Mouse (Mus musculus): ENCODE data around the gene Nostrin. TPM values are rescaled to one million over a fixed set of nuclear protein-coding genes. Genes with fewer than 3 reads are reported as not detected.

Gene Nostrin
- 5.4 and 5.9 TPM in 2 replicates for polyA plus RNA-seq (2014; fragmentation: Nextera tagmentation; extraction: Ambion mirVana)

GRCm38 (mm10) chr2:69135661-69136576, at the start of gene Nostrin:
Gene Nostrin (plus strand): TSS chr2:69135800.
- Histone ChIP-seq H3K9ac (ENCODE audit: low read depth, low read length) (no peak within 1 kb of the TSS), H3K4me3 (ENCODE audit: low read length) (peak within 1 kb of the TSS; percentile 7), H3K27ac (ENCODE audit: low read depth, low read length) (peak within 1 kb of the TSS; percentile 43; the same call in 1 of the 2 replicates)

GRCm38 (mm10) chr2:69086505-69087260, 48.9 kb upstream of the Nostrin start:
- ATAC-seq (ENCODE audit: low FRiP score, low TSS enrichment), result no peak
- 84% methylated on average over 8 of the region's 8 CpGs for WGBS
- no peaks in the 10 kb centered on the region for H3K27me3 ChIP-seq (ENCODE audit: control insufficient read depth, insufficient read depth, low read length)
- no peak overlapping the region for H3K9ac ChIP-seq (ENCODE audit: low read depth, low read length)
- H3K4me3 ChIP-seq (ENCODE audit: low read length), result no peak overlapping the region
- no peaks in the 10 kb centered on the region for H3K4me1 ChIP-seq (ENCODE audit: control insufficient read depth, insufficient read depth, low read length)
- H3K4me2 ChIP-seq (replicated peaks; ENCODE audit: low read depth, low read length), result no peak overlapping the region
- H3K27ac ChIP-seq (ENCODE audit: low read depth, low read length), result no peak overlapping the region
- H3K36me3 ChIP-seq (ENCODE audit: control insufficient read depth, insufficient read depth, low read length), result no peaks in the 10 kb centered on the region
- H3K9me3 ChIP-seq (ENCODE audit: control insufficient read depth, low read length), result no peaks in the 10 kb centered on the region

More at GRCm38 (mm10) chr2:69135661-69136576, at the start of gene Nostrin:
- H3K4me1 ChIP-seq (ENCODE audit: control insufficient read depth, insufficient read depth, low read length), result peaks cover 13% of the 10 kb centered on the region
- peak within 1 kb of the TSS; percentile 1 for H3K4me2 ChIP-seq (replicated peaks; ENCODE audit: low read depth, low read length)
- ATAC-seq (ENCODE audit: low FRiP score, low TSS enrichment), result no peak
- H3K27me3 ChIP-seq (ENCODE audit: control insufficient read depth, insufficient read depth, low read length), result no peaks in the 10 kb centered on the region
- WGBS, result 54% methylated on average over 15 of the region's 15 CpGs
- H3K36me3 ChIP-seq (ENCODE audit: control insufficient read depth, insufficient read depth, low read length), result no peaks in the 10 kb centered on the region
- H3K9me3 ChIP-seq (ENCODE audit: control insufficient read depth, low read length), result no peaks in the 10 kb centered on the region

- H3K9me3 ChIP-seq (ENCODE audit: control insufficient read depth, low read length), result no peaks in the 10 kb centered on the region
- ATAC-seq (ENCODE audit: low FRiP score, low TSS enrichment), result no peak
- no peak overlapping the region for H3K4me2 ChIP-seq (replicated peaks; ENCODE audit: low read depth, low read length)
Observed at GRCm38 (mm10) chr2:69095836-69096235, 39.8 kb upstream of the Nostrin start.

GRCm38 (mm10) chr2:69096821-69097220, 38.8 kb upstream of the Nostrin start:
- H3K36me3 ChIP-seq (ENCODE audit: control insufficient read depth, insufficient read depth, low read length), result no peaks in the 10 kb centered on the region
- no peak overlapping the region for H3K4me3 ChIP-seq (ENCODE audit: low read length)
- H3K9me3 ChIP-seq (ENCODE audit: control insufficient read depth, low read length), result no peaks in the 10 kb centered on the region
- H3K27ac ChIP-seq (ENCODE audit: low read depth, low read length), result no peak overlapping the region
- 88% methylated on average over 4 of the region's 4 CpGs for WGBS
- H3K4me1 ChIP-seq (ENCODE audit: control insufficient read depth, insufficient read depth, low read length), result no peaks in the 10 kb centered on the region
- H3K4me2 ChIP-seq (replicated peaks; ENCODE audit: low read depth, low read length), result no peak overlapping the region
- H3K27me3 ChIP-seq (ENCODE audit: control insufficient read depth, insufficient read depth, low read length), result no peaks in the 10 kb centered on the region
- no peak overlapping the region for H3K9ac ChIP-seq (ENCODE audit: low read depth, low read length)
- no peak for ATAC-seq (ENCODE audit: low FRiP score, low TSS enrichment)

More at GRCm38 (mm10) chr2:69095836-69096235, 39.8 kb upstream of the Nostrin start:
- Histone ChIP-seq H3K27ac (ENCODE audit: low read depth, low read length) (no peak overlapping the region), H3K4me1 (ENCODE audit: control insufficient read depth, insufficient read depth, low read length) (no peaks in the 10 kb centered on the region), H3K4me3 (ENCODE audit: low read length) (no peak overlapping the region), H3K9ac (ENCODE audit: low read depth, low read length) (no peak overlapping the region), H3K36me3 (ENCODE audit: control insufficient read depth, insufficient read depth, low read length) (no peaks in the 10 kb centered on the region), H3K27me3 (ENCODE audit: control insufficient read depth, insufficient read depth, low read length) (no peaks in the 10 kb centered on the region)

DNA sequence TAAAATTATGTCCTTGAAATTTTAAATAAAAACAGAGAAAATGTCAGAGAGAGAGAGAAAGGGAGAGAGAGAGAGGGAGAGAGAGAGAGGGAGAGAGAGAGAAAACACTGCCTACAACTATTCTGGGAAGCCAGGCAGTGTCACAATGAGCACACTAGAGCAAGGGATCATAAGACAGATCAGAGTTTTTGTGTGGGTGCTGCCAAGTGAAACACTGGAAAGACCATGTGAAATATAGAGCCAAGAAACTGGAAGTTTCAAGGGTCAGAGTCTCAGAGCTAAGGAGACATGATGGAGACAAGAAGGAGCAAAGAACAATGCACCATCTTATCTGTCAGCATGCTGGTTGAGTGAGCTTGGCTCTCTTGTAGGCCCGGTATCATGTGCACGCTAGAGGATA, 38.1 kb upstream of the Nostrin start:
- H3K9me3 ChIP-seq (ENCODE audit: control insufficient read depth, low read length), result no peaks in the 10 kb centered on the region
- no peaks in the 10 kb centered on the region for H3K27me3 ChIP-seq (ENCODE audit: control insufficient read depth, insufficient read depth, low read length)
- H3K36me3 ChIP-seq (ENCODE audit: control insufficient read depth, insufficient read depth, low read length), result no peaks in the 10 kb centered on the region
- no peak overlapping the region for H3K4me3 ChIP-seq (ENCODE audit: low read length)
- 79% methylated on average over 2 of the region's 2 CpGs for WGBS
- H3K4me1 ChIP-seq (ENCODE audit: control insufficient read depth, insufficient read depth, low read length), result no peaks in the 10 kb centered on the region
- H3K4me2 ChIP-seq (replicated peaks; ENCODE audit: low read depth, low read length), result no peak overlapping the region
- no peak overlapping the region for H3K27ac ChIP-seq (ENCODE audit: low read depth, low read length)
- no peak for ATAC-seq (ENCODE audit: low FRiP score, low TSS enrichment)
- no peak overlapping the region for H3K9ac ChIP-seq (ENCODE audit: low read depth, low read length)

GRCm38 (mm10) chr2:69098701-69099100, 36.9 kb upstream of the Nostrin start:
- no peak overlapping the region for H3K27ac ChIP-seq (ENCODE audit: low read depth, low read length)
- WGBS, result 93% methylated on average over 3 of the region's 3 CpGs
- H3K4me1 ChIP-seq (ENCODE audit: control insufficient read depth, insufficient read depth, low read length), result no peaks in the 10 kb centered on the region
- ATAC-seq (ENCODE audit: low FRiP score, low TSS enrichment), result no peak
- no peak overlapping the region for H3K9ac ChIP-seq (ENCODE audit: low read depth, low read length)
- no peaks in the 10 kb centered on the region for H3K36me3 ChIP-seq (ENCODE audit: control insufficient read depth, insufficient read depth, low read length)
- H3K4me2 ChIP-seq (replicated peaks; ENCODE audit: low read depth, low read length), result no peak overlapping the region
- H3K9me3 ChIP-seq (ENCODE audit: control insufficient read depth, low read length), result no peaks in the 10 kb centered on the region
- H3K27me3 ChIP-seq (ENCODE audit: control insufficient read depth, insufficient read depth, low read length), result no peaks in the 10 kb centered on the region
- no peak overlapping the region for H3K4me3 ChIP-seq (ENCODE audit: low read length)

GRCm38 (mm10) chr2:69099147-69099546, 36.5 kb upstream of the Nostrin start:
- Histone ChIP-seq H3K27me3 (ENCODE audit: control insufficient read depth, insufficient read depth, low read length) (no peaks in the 10 kb centered on the region), H3K4me1 (ENCODE audit: control insufficient read depth, insufficient read depth, low read length) (no peaks in the 10 kb centered on the region), H3K9me3 (ENCODE audit: control insufficient read depth, low read length) (no peaks in the 10 kb centered on the region), H3K9ac (ENCODE audit: low read depth, low read length) (no peak overlapping the region), H3K4me2 (replicated peaks; ENCODE audit: low read depth, low read length) (no peak overlapping the region), H3K4me3 (ENCODE audit: low read length) (no peak overlapping the region), H3K27ac (ENCODE audit: low read depth, low read length) (no peak overlapping the region), H3K36me3 (ENCODE audit: control insufficient read depth, insufficient read depth, low read length) (no peaks in the 10 kb centered on the region)
- WGBS, result 96% methylated on average over 7 of the region's 7 CpGs
- ATAC-seq (ENCODE audit: low FRiP score, low TSS enrichment), result no peak

GRCm38 (mm10) chr2:69100706-69101105, 34.9 kb upstream of the Nostrin start:
- Histone ChIP-seq H3K9ac (ENCODE audit: low read depth, low read length) (no peak overlapping the region), H3K36me3 (ENCODE audit: control insufficient read depth, insufficient read depth, low read length) (no peaks in the 10 kb centered on the region), H3K4me3 (ENCODE audit: low read length) (no peak overlapping the region), H3K4me1 (ENCODE audit: control insufficient read depth, insufficient read depth, low read length) (no peaks in the 10 kb centered on the region), H3K4me2 (replicated peaks; ENCODE audit: low read depth, low read length) (no peak overlapping the region), H3K9me3 (ENCODE audit: control insufficient read depth, low read length) (no peaks in the 10 kb centered on the region), H3K27ac (ENCODE audit: low read depth, low read length) (no peak overlapping the region), H3K27me3 (ENCODE audit: control insufficient read depth, insufficient read depth, low read length) (no peaks in the 10 kb centered on the region)
- WGBS, result 27% methylated on average over 3 of the region's 3 CpGs
- 0 out of 2 replicates have a peak, but pooled peaks have one; percentile 55 for ATAC-seq (ENCODE audit: low FRiP score, low TSS enrichment)

- no peak overlapping the region for H3K4me2 ChIP-seq (replicated peaks; ENCODE audit: low read depth, low read length)
- ATAC-seq (ENCODE audit: low FRiP score, low TSS enrichment), result no peak
- no peaks in the 10 kb centered on the region for H3K27me3 ChIP-seq (ENCODE audit: control insufficient read depth, insufficient read depth, low read length)
- no peaks in the 10 kb centered on the region for H3K9me3 ChIP-seq (ENCODE audit: control insufficient read depth, low read length)
- H3K36me3 ChIP-seq (ENCODE audit: control insufficient read depth, insufficient read depth, low read length), result peaks cover 3% of the 10 kb centered on the region; the same call in 1 of the 2 replicates
- no peak overlapping the region for H3K27ac ChIP-seq (ENCODE audit: low read depth, low read length)
- H3K9ac ChIP-seq (ENCODE audit: low read depth, low read length), result no peak overlapping the region
- no peaks in the 10 kb centered on the region for H3K4me1 ChIP-seq (ENCODE audit: control insufficient read depth, insufficient read depth, low read length)
- WGBS, result 79% methylated on average over 3 of the region's 3 CpGs
- no peak overlapping the region for H3K4me3 ChIP-seq (ENCODE audit: low read length)
Observed at GRCm38 (mm10) chr2:69103526-69103925, 32.1 kb upstream of the Nostrin start.

Data from kidney, embryonic 14.5 days (tissue).